Mouse (Mus musculus) cerebellum, postnatal 25 days (tissue): ENCODE measurements at regions not wholly inside any gene's neighbourhood (a gene's known extent, or its start where the extent isn't known, plus 50 kb on each side); places are given as distances from the start of the nearest gene placed in this dataset.
A peak's percentile ranks its signal among the peaks of the same experiment; 100 is the strongest.
"Not testable (repeated sequence)": the region's sequence is repeated elsewhere in the genome, so short reads cannot be mapped to it uniquely, and the experiment has no call there.

Source experiments
- DNase-seq, 2 experiments: peaks; one replicate each; pipeline ENCODE4 v3.0.0; 2021; ENCODE audit warnings: mixed read lengths in 2 of 2

DNA sequence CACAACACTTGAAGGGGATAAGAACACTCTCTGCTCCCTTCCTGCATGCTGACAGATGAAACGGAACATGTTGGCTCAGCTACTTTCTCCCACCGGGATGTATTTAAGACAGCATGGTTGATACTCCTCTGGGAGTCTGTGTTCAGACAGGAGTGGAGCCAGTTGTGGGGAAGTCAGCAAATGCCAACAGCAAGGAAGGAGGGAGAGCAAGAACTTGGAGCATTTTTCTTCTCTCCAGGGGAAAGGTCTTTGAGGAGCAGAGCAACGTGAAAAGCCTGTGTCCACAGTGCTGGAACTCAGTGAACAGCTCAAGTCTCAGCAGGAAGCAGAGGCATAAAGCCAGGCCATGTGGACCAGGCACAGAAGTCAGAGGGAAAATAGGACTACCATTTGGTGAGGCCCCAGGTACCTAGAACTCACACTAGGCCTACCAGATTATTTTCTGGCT lies 188.8 kb upstream of the Dmac1 start:
- DNase-seq, result peak; percentile 93 to 94

DNA sequence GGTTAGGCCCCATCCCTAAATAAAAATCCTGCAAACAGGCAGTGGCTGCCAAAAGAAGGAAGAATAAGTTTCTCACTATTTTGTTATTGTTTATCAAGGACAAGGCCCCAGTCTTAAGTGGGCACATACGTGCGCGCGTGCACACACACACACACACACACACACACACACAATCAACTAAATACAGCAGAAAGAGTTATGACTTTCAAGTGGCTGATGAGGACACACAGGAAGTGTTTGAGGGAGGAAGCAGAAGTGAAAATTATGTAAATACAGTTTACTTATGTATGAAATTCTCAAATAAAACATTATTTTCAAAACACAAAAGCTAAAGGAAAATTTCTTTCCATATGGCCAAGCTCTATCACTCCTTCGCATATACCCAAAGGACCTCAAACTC lies 185.5 kb upstream of the Dmac1 start:
- DNase-seq, result no peak

- no peak for DNase-seq
Measured at GRCm38 (mm10) chr4:75449478-75449877, 171.4 kb upstream of the Dmac1 start.

- no peak for DNase-seq
Measured at GRCm38 (mm10) chr4:75423296-75423695, 145.2 kb upstream of the Dmac1 start.

- DNase-seq, result not testable (repeated sequence)
Measured at GRCm38 (mm10) chr4:75400754-75401153, 122.6 kb upstream of the Dmac1 start.

GRCm38 (mm10) chr4:75394992-75395391 lies 116.9 kb upstream of the Dmac1 start:
- DNase-seq, result peak; percentile 39 to 51

DNA sequence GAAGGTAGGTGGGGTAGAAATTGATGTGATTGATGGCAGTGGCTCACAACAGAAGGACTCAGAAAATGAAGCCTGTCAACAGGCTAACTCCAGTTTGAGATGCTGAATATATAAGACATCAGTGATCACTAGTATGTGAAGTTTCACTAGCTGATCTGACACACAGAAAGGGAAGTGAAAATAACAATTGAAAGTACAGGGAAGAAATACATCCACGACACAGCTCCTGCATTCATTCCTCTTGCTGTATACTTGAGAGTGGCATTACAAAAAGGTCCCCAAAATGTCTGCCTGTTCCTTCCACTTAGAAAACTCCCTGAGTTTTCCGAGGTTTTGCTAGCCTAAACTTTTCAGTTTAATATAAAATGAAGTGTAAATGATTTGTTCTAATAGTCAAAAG lies 116.2 kb upstream of the Dmac1 start:
- no peak for DNase-seq

DNA sequence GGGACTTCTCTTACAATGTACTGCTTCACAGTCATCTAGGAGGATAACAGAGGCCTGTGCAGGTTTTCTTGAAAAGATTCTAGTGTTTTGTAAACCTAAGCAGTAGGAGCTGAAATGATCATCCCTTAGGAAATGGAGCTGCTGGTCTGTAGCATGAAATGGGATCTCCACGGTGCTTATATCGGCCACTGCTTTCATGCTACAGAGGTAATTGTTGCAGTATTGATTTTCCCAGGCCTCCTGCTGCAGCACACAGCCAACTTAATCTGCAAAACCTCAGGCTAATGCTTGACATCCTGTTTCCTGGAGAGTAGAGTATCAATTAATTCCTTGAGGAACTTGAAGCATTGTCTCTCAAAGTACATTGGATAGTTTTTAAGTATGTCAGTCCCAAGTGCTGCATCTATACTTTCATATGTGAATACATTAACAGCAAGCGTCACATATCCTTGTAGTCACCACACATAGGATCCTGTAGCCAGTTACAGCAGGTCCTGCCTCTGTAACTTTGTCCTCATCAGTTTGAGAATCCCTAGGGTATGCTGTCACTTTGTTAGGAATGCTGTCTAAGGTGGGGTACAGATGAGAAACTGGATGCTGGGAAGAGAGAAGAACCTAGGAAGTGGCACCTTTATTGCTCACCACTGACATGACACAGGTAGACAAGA lies 108.3 kb upstream of the Dmac1 start:
- DNase-seq, result no peak

- peak in 1 of 2 experiments; percentile 56 for DNase-seq
Measured at GRCm38 (mm10) chr4:75359496-75359895, 81.4 kb upstream of the Dmac1 start.

- no peak for DNase-seq
Measured at GRCm38 (mm10) chr4:75355621-75356020, 77.5 kb upstream of the Dmac1 start.

DNA sequence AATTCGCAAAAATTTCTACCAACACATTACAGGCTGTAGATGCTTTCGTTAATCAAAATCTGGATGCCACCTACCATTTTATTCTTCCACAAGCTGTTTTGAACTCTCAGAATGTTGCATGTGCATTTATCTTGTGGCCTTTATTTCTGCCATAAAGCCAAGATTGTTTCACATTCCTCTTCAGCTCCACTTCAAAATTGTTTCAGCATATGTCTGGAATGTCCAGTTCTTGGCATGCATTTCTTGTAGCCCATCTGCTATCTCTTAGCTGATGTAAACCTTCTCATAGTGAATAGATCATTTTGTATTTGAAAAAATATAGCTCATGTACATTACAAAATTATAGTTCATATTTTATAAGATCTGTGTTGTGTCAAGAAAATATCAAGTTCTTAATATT lies 56.4 kb upstream of the Dmac1 start:
- DNase-seq, result peak in 1 of 2 experiments; percentile 46

DNA sequence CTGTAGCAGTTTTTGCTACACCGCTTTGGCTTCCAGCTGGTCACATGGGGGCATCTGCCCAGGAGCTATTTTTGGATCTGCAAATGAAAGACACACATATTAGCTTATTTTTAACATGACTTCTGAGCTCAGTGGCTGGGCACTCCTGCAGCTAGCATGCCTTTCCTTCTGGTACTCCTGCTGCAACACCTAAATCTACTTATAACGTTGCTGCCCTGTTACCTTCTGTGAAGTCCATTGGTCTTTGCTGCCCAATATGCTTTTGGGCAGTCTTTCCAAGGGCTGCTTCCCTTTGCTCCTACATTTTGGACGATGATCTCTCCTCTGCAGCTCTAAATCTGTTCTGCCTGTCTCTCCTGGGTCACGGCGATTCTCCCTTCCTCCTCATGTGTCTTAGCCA lies 54.7 kb upstream of the Dmac1 start:
- peak; percentile 55 to 61 for DNase-seq

DNA sequence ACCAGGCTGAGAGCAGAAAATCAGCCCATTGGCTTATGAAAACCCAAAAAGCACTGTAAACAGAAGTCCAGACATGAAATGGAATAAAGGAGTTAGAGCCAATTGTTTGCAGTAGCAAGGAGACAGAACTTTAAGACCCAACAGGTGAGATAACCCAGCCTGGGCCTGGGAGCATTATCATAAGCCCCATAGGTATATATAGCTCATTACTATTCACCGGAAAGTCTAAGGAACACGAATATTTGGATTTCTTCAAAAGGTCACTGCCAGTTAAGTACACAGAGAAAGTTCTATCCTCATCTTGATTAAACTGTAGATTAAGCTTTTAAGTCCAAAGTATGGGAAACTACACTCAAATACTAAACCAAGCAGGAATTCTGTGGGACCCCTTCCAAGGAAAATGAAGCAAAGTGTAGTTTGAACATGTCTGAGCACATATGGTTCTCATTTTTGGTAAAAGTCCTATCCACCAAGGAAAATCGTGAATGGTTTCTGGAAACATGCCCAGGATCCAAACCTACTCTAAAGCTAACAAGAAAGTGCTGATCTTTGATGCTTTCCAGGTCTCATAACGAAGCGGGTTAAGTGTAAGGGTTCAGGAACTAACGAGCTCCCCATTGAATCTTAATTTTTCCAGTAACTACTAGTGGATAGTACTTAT lies 51.5 kb upstream of the Dmac1 start:
- no peak for DNase-seq
